Mouse (Mus musculus) limb, embryonic 13.5 days (tissue): ENCODE results near the gene Tbx3. TPM values are rescaled to one million over a fixed set of nuclear protein-coding genes. Genes with fewer than 3 reads are reported as not detected.

Experiments used
- ATAC-seq: fragments of 200-750 bp; cut with Nextera tagmentation; 2 replicates; pipeline ENCODE4 v1.8.0; 2017; ENCODE audit warnings: low read depth, moderate number of reproducible peaks, moderate TSS enrichment; ENCODE audit not compliant: low FRiP score
- H3K27ac ChIP-seq: fragments of 300-500 bp; sonication (generic); 2 replicates; pipeline ENCODE4 v1.5.1; 2015; ENCODE audit warnings: inconsistent platforms, mild to moderate bottlenecking, moderate library complexity
- H3K27me3 ChIP-seq: fragments of 300-500 bp; sonication (generic); 2 replicates; pipeline ENCODE4 v1.6.1; 2015; ENCODE audit warnings: mild to moderate bottlenecking, inconsistent platforms
- H3K36me3 ChIP-seq: fragments of 300-500 bp; sonication (generic); 2 replicates; pipeline ENCODE4 v1.6.1; 2015; ENCODE audit warnings: inconsistent platforms, mild to moderate bottlenecking, moderate library complexity
- H3K4me1 ChIP-seq: fragments of 300-500 bp; sonication (generic); 2 replicates; pipeline ENCODE4 v1.6.1; 2015; ENCODE audit warnings: inconsistent platforms
- H3K4me2 ChIP-seq: fragments of 300-500 bp; sonication (generic); replicated peaks from 2 replicates; pipeline ENCODE4 v1.6.1; 2015; ENCODE audit warnings: inconsistent platforms, mild to moderate bottlenecking, moderate library complexity
- H3K4me3 ChIP-seq: fragments of 300-500 bp; sonication (generic); 2 replicates; pipeline ENCODE4 v1.5.1; 2015; ENCODE audit warnings: moderate library complexity, mild to moderate bottlenecking, inconsistent platforms
- H3K9ac ChIP-seq: fragments of 300-500 bp; sonication (generic); 2 replicates; pipeline ENCODE4 v1.6.1; 2015; ENCODE audit warnings: mild to moderate bottlenecking, inconsistent platforms
- H3K9me3 ChIP-seq: fragments of 300-500 bp; sonication (generic); 2 replicates; pipeline ENCODE4 v1.6.1; 2016; ENCODE audit warnings: inconsistent platforms
- WGBS: fragments of 180-500 bp; shearing (Covaris S2); methylation state at CpG from one replicate; pipeline ENCODE4 v1.1.7; 2015; 5-methylcytosine and 5-hydroxymethylcytosine counted together
- polyA plus RNA-seq: library from polyadenylated mRNA; unstranded; fragments of >200 nt; fragmentation: Nextera tagmentation; extraction: Ambion mirVana; gene quantifications from 2 replicates; pipeline ENCODE4 v1.2.1, GENCODE M21; 2015

Gene Tbx3
- polyA plus RNA-seq, 1 experiment from 2014 or later: 43.9 TPM

DNA sequence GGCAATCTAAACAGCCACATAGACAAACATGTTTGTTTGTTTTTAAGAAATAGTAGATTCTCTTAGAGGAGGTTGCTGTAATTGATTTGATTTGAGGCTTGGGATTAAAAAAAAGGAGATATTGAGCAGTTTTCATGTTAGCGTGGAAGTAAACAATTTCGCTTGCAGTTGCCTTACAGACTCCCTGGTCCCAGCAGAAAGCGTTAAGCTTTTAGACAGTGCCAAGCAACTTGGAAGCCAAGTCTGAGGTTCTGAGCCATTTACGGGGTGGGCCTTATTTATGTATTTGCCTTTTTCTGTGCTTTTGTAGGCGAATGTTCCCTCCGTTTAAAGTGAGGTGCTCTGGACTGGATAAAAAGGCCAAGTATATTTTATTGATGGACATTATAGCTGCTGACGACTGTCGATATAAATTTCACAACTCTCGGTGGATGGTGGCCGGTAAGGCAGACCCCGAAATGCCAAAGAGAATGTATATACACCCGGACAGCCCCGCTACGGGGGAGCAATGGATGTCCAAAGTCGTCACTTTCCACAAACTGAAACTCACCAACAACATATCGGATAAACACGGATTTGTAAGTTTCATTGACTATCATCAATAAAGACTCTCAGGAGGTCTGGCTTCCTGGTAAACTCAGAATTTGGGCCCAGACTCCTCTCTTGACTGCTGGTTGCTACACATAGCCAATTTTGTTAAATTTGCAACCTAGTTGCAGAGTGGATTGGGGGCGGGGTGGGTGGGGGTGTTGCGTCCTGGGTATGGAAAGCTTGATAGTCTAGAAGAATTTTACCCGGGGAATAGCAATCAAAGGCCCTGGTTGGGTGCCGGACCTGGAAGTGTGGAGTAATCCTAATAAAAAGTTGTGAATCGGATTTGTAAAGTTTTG, 3.5 kb downstream of the Tbx3 start:
- peak overlapping the region; percentile 58 for H3K4me3 ChIP-seq
- no peak for ATAC-seq
- H3K27me3 ChIP-seq: peaks cover 69% of the 10 kb centered on the region
- H3K27ac ChIP-seq: peak overlapping the region; percentile 39; the same call in 1 of the 2 replicates
- no peaks in the 10 kb centered on the region for H3K9me3 ChIP-seq
- 9% methylated on average over 22 of the region's 22 CpGs for WGBS
- peak overlapping the region; percentile 81 for H3K4me2 ChIP-seq
- peaks cover 13% of the 10 kb centered on the region for H3K36me3 ChIP-seq
- peaks cover 16% of the 10 kb centered on the region for H3K4me1 ChIP-seq
- H3K9ac ChIP-seq: peak overlapping the region; percentile 85

DNA sequence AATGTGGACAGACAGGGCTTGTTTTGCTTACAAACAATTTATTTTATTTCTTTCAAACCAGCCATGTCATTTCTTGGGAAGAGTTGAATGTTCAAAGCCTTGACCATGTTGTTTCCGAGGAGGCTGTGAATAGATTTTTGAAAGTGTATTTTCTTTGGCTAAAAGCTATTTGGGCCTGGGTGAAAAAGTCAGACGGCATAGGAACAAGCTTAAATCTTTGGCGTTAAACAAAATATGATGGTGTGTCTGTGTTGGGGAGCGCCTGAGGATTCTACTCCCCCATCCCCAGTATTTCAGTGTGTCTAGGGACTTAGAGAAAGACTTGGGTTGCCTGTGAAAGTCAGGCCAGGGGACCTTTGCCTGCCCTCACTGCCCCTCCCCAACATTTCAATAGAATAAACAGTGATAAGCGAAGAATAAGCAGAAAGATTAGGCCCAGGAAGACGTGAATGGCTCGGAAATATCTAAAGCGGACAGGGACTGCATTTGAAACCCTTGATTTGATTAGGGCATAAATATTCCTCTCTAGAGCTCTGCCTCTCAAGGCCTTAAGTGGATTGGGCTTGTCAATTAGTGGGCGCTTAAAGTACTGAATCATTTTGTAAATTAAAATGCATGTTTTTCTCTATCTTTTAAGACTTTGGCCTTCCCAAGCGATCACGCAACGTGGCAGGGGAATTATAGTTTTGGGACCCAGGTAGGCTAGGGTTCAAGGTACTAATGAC, 4.3 kb downstream of the Tbx3 start:
- no peak for ATAC-seq
- H3K36me3 ChIP-seq: peaks cover 13% of the 10 kb centered on the region
- WGBS: 28% methylated on average over 12 of the region's 12 CpGs
- H3K27me3 ChIP-seq: peaks cover 68% of the 10 kb centered on the region
- peaks cover 8% of the 10 kb centered on the region for H3K4me1 ChIP-seq
- H3K9me3 ChIP-seq: no peaks in the 10 kb centered on the region
- peak overlapping the region; percentile 81 for H3K4me2 ChIP-seq
- H3K9ac ChIP-seq: peak overlapping the region; percentile 85
- no peak overlapping the region; the same call in 1 of the 2 replicates for H3K27ac ChIP-seq
- peak overlapping the region; percentile 58 for H3K4me3 ChIP-seq

DNA sequence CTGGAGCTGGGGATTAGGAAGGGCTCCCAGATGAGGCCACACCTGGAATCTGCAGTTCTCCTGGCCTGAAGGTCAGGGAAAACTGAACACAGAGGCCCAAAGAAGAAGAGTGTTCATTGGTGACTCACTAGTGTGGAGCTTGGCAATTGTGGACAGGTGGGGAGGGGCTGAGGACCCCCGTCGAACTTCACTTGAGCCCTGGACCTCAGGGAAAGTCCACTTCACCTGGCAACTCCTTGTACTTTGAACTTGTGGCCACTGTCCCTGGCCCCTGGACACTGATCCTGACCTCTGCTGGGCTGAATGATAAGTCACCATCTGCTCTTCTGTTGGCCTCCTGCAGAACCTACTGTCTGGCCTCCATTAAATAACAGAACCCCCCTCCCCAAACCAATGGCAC, 5.8 kb downstream of the Tbx3 start:
- H3K27me3 ChIP-seq: peaks cover 80% of the 10 kb centered on the region
- peaks cover 14% of the 10 kb centered on the region for H3K4me1 ChIP-seq
- H3K9me3 ChIP-seq: no peaks in the 10 kb centered on the region
- ATAC-seq: no peak
- H3K9ac ChIP-seq: 0 out of 2 replicates have a peak overlapping the region, but pooled peaks have one; percentile 85
- 46% methylated on average over 2 of the region's 2 CpGs for WGBS
- H3K27ac ChIP-seq: no peak overlapping the region
- peak overlapping the region; percentile 58; the same call in 1 of the 2 replicates for H3K4me3 ChIP-seq
- peak overlapping the region; percentile 81 for H3K4me2 ChIP-seq
- H3K36me3 ChIP-seq: peaks cover 22% of the 10 kb centered on the region

DNA sequence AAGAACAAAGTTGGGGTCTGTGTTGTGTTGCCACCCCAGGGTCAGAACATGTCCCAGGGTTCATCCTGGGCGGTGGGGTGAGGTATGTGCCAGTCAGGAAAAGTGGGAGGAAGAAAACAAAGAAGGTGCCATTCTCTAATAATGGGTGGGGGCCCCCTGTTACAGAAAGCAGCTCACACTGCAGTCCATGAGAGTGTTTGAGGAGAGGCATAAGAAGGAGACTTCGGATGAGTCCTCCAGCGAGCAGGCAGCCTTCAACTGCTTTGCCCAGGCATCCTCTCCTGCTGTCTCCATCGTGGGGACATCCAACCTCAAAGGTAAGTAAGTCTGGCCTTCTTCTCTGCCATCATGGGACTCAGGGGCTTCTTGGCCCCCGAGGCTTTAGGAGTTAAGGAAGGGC, 8.0 kb downstream of the Tbx3 start:
- H3K4me1 ChIP-seq: peaks cover 29% of the 10 kb centered on the region
- H3K9me3 ChIP-seq: no peaks in the 10 kb centered on the region
- no peak for ATAC-seq
- H3K4me2 ChIP-seq: peak overlapping the region; percentile 36
- 56% methylated on average over 5 of the region's 5 CpGs for WGBS
- H3K36me3 ChIP-seq: peaks cover 23% of the 10 kb centered on the region
- peaks cover 97% of the 10 kb centered on the region for H3K27me3 ChIP-seq
- H3K4me3 ChIP-seq: peak overlapping the region; percentile 14
- 0 out of 2 replicates have a peak overlapping the region, but pooled peaks have one; percentile 8 for H3K9ac ChIP-seq
- no peak overlapping the region for H3K27ac ChIP-seq

DNA sequence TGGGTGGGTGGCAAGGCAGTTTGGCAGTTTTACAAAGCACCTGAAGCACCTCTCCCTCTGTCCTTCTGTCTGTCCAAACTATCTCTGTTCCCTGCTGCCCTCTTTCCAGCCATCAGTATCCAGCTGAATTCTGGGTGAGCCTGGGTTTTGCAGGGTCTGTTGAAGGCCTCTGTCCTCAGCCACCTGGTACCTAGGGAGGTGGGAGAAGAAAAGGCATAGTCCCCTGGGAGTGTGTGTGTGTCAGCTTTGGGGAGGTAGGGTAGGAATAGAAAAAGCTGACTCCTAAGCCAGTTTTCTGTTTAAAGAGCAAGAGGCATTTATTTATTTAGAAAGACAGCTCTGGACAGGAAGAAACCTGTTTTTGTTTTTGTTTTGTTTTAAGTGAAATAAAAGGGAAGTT, 8.6 kb downstream of the Tbx3 start:
- Histone ChIP-seq H3K9me3 (no peaks in the 10 kb centered on the region), H3K4me2 (peak overlapping the region; percentile 36), H3K4me1 (peaks cover 29% of the 10 kb centered on the region), H3K27ac (no peak overlapping the region), H3K36me3 (peaks cover 23% of the 10 kb centered on the region), H3K4me3 (peak overlapping the region; percentile 14; the same call in 1 of the 2 replicates), H3K27me3 (peaks cover 99% of the 10 kb centered on the region), H3K9ac (0 out of 2 replicates have a peak overlapping the region, but pooled peaks have one; percentile 8)
- ATAC-seq: no peak

DNA sequence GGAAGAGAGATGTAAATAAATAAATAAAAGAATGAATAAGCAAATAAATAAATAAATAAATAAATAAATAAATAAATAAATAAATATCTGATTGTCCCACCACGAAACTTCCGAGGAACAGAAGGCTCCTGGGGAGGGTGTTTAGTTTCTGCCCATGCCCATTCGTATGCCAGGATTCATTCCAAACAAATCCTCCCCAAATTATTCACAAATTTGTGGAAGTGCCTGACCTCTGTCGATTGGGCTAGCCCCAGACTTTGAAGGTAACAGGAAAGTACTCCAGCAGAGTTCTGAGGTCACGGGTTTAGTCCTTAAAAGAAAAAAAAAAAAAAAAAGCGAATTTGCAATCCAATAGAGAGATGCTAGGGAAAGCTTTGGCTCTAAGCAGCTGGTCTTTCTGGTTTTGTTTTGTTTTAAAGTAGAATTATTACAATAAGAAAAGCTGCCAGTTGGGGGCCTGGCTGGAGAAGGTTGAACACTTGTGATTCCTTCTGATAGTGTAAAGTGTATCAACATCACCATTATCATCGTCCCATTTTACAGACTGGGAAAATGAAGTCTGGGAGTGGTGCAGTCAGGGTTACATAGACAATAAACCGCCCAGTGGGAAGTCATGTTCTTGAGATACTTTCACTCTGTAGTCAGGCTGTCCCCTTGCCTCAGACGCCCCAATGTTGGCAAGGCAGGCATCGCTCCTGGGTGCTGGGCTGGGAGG, 9.3 kb downstream of the Tbx3 start:
- peaks cover 23% of the 10 kb centered on the region for H3K36me3 ChIP-seq
- peak overlapping the region; percentile 65 for H3K9ac ChIP-seq
- 42% methylated on average over 10 of the region's 10 CpGs for WGBS
- peak overlapping the region; percentile 40 for H3K4me3 ChIP-seq
- no peaks in the 10 kb centered on the region for H3K9me3 ChIP-seq
- no peak for ATAC-seq
- peak overlapping the region; percentile 65 for H3K4me2 ChIP-seq
- peak overlapping the region; percentile 23; the same call in 1 of the 2 replicates for H3K27ac ChIP-seq
- H3K27me3 ChIP-seq: peaks cover 95% of the 10 kb centered on the region
- peaks cover 29% of the 10 kb centered on the region for H3K4me1 ChIP-seq

DNA sequence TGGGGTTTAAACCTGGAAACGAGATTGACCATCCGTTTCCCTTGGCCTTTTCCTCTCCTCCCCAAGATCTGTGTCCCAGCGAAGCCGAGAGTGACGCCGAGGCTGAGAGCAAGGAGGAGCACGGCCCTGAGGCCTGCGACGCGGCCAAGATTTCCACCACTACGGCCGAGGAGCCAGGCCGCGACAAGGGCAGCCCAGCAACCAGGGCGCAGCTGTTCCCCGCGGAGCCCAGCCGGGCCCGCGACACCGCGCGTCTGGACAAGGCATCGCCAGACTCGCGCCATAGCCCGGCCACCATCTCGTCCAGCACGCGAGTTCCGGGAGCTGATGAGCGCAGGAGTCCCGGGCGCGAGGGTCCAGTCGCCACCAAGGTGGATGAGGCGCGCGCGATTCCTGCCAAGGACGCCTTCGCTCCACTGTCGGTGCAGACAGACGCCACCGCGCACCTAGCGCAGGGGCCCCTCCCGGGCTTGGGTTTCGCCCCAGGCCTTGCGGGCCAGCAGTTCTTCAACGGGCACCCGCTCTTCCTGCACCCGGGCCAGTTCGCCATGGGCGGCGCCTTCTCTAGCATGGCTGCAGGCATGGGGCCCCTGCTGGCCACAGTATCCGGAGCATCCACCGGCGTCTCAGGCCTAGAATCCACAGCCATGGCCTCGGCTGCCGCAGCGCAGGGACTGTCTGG, 10.0 kb downstream of the Tbx3 start:
- Histone ChIP-seq H3K4me3 (peak overlapping the region; percentile 40), H3K4me2 (peak overlapping the region; percentile 65), H3K9me3 (no peaks in the 10 kb centered on the region), H3K36me3 (peaks cover 23% of the 10 kb centered on the region), H3K27me3 (peaks cover 93% of the 10 kb centered on the region), H3K27ac (peak overlapping the region; percentile 23; the same call in 1 of the 2 replicates), H3K4me1 (peaks cover 32% of the 10 kb centered on the region), H3K9ac (peak overlapping the region; percentile 65)
- 8% methylated on average over 61 of the region's 62 CpGs for WGBS
- no peak for ATAC-seq

DNA sequence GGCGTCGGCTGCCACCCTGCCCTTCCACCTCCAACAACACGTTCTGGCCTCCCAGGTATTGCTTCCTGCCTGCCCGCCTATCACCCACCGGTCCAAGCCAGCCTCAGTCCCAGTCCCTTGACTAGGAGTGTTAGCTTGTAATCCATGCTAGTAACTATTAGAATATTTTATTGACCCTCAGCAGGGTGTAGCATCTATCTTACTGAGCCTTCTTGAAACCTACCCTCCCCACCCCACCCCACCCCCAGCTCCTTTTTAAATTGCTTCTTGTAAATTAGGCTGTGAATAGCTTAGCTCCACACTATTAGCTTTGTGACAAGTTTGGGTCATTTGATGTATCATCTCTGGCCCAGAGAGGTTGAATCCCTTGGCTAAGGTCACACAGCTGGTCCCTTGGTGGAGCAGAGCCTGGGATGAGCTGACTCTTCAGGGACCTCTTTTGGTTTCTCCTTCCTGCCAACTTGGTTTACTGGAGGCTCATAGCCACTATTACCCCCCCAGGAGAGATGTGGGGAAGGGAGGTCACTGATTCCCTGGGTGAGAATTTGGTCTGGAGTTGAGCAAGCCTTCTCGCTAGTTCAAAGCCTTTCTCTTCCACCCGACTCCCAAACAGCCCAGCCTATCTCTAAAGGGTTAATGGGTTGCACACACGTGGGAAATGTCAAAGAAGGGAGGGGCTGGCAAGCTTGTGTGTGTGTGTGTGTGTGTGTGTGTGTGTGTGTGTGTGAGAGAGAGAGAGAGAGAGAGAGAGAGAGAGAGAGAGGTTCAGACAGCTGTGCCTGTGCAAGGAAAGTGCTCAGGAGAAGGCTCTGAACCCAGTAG, 10.8 kb downstream of the Tbx3 start:
- Histone ChIP-seq H3K4me2 (peak overlapping the region; percentile 65), H3K9ac (peak overlapping the region; percentile 65), H3K4me1 (peaks cover 34% of the 10 kb centered on the region), H3K36me3 (peaks cover 19% of the 10 kb centered on the region), H3K27ac (peak overlapping the region; percentile 23; the same call in 1 of the 2 replicates), H3K4me3 (peak overlapping the region; percentile 40), H3K27me3 (peaks cover 93% of the 10 kb centered on the region), H3K9me3 (no peaks in the 10 kb centered on the region)
- WGBS: 20% methylated on average over 8 of the region's 8 CpGs
- no peak for ATAC-seq

DNA sequence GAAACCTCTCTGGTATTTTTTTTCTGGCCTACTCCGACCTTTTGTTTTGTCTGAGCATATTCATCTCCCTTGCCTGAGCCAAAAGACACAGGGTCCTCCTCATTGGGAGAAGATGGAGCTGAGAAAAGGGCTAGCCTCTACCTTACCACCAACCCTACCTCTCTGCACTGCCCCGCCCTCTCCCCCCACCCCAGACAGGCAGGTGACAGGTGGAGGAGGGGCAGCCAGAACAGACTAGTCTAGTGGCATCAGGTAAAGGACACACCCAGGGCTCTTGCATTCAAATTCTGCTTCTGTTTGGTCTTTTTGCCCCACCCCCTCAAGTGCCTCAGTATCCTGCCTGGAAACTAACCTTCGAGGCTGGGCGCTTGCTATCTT, 11.4 kb downstream of the Tbx3 start:
- peak overlapping the region; percentile 22 for H3K4me3 ChIP-seq
- peak overlapping the region; percentile 65 for H3K4me2 ChIP-seq
- H3K27me3 ChIP-seq: peaks cover 93% of the 10 kb centered on the region
- no peak overlapping the region; the same call in 1 of the 2 replicates for H3K27ac ChIP-seq
- 35% methylated on average over 4 of the region's 4 CpGs for WGBS
- peaks cover 37% of the 10 kb centered on the region for H3K4me1 ChIP-seq
- no peaks in the 10 kb centered on the region for H3K9me3 ChIP-seq
- H3K9ac ChIP-seq: no peak overlapping the region
- H3K36me3 ChIP-seq: peaks cover 16% of the 10 kb centered on the region
- no peak for ATAC-seq

DNA sequence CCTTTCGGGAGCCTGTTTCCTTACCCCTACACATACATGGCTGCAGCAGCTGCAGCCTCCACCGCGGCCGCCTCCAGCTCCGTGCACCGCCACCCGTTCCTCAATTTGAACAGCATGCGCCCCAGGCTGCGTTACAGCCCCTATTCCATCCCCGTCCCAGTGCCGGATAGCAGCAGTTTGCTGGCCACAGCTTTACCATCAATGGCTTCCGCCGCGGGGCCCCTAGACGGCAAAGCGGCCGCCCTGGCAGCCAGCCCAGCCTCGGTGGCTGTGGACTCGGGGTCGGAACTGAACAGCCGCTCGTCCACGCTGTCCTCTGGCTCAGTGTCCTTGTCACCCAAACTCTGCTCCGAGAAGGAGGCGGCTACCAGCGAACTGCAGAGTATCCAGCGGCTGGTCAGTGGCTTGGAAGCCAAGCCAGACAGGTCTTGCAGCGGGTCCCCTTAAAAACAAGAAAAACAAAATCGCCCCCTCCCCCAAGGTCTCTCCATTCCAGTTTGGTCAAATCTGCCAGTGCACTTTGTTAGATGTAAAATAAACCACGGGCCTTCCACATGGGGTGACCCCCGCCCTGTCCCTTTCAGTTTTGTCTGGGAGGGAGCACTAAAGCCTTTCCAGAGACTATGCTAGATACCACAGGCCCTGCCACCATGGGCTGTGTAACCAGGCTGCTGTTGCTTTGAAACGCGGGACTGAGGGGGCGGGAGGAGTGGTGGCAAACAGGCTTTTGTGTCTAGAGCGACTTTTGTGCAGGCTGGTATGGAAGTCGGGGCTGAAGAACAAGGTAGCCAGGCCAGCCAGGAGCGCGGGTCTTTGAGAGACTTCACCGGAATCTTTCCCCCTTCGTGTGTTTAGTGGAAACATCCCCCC, 12.4 kb downstream of the Tbx3 start:
- H3K9ac ChIP-seq: peak overlapping the region; percentile 48
- ATAC-seq: no peak
- H3K9me3 ChIP-seq: no peaks in the 10 kb centered on the region
- H3K4me3 ChIP-seq: peak overlapping the region; percentile 31
- WGBS: 11% methylated on average over 40 of the region's 40 CpGs
- peak overlapping the region; percentile 52; the same call in 1 of the 2 replicates for H3K27ac ChIP-seq
- H3K4me2 ChIP-seq: peak overlapping the region; percentile 65
- H3K4me1 ChIP-seq: peaks cover 48% of the 10 kb centered on the region
- H3K27me3 ChIP-seq: peaks cover 93% of the 10 kb centered on the region
- peaks cover 16% of the 10 kb centered on the region for H3K36me3 ChIP-seq
